Mouse (Mus musculus) embryonic facial prominence, embryonic 11.5 days (tissue): ENCODE measurements around the gene Acp2. TPM values are rescaled to one million over a fixed set of nuclear protein-coding genes. Genes with fewer than 3 reads are reported as not detected.

Experiments
- ATAC-seq: fragments of 200-750 bp; cut with Nextera tagmentation; replicated peaks from 2 replicates; pipeline ENCODE4 v1.8.0; 2017; ENCODE audit warnings: low read depth; ENCODE audit not compliant: insufficient number of reproducible peaks, low FRiP score, low TSS enrichment
- DNase-seq: peaks from one replicate; pipeline ENCODE4 v3.0.0-alpha.2; 2015; ENCODE audit warnings: low spot score
- H3K27ac ChIP-seq: fragments of 300-500 bp; sonication (generic); replicated peaks from 2 replicates; pipeline ENCODE4 v1.5.1; 2014; ENCODE audit warnings: mild to moderate bottlenecking, low read depth, low read length, control low read depth
- H3K27me3 ChIP-seq: fragments of 300-500 bp; sonication (generic); 2 replicates; pipeline ENCODE4 v1.6.1; 2014; ENCODE audit warnings: mild to moderate bottlenecking, low read length, moderate library complexity, mixed read lengths; ENCODE audit not compliant: control insufficient read depth, insufficient read depth
- H3K36me3 ChIP-seq: fragments of 300-500 bp; sonication (generic); replicated peaks from 2 replicates; pipeline ENCODE4 v1.6.1; 2014; ENCODE audit warnings: low read depth, mild to moderate bottlenecking, low read length, moderate library complexity, mixed read lengths; ENCODE audit not compliant: control insufficient read depth, insufficient read depth
- H3K4me1 ChIP-seq: fragments of 300-500 bp; sonication (generic); 2 replicates; pipeline ENCODE4 v1.6.1; 2014; ENCODE audit warnings: low read length, mixed read lengths; ENCODE audit not compliant: control insufficient read depth, insufficient read depth
- H3K4me2 ChIP-seq: fragments of 300-500 bp; sonication (generic); 2 replicates; pipeline ENCODE4 v1.6.1; 2014; ENCODE audit warnings: low read depth, mild to moderate bottlenecking, control low read depth, low read length, moderate library complexity
- H3K4me3 ChIP-seq: fragments of 300-500 bp; sonication (generic); 2 replicates; pipeline ENCODE4 v1.5.1; 2014; ENCODE audit warnings: low read depth, low read length, control low read depth
- H3K9ac ChIP-seq: fragments of 300-500 bp; sonication (generic); replicated peaks from 2 replicates; pipeline ENCODE4 v1.6.1; 2014; ENCODE audit warnings: mild to moderate bottlenecking, control low read depth, low read length
- H3K9me3 ChIP-seq: fragments of 300-500 bp; sonication (generic); replicated peaks from 2 replicates; pipeline ENCODE4 v1.6.1; 2016; ENCODE audit warnings: mild to moderate bottlenecking, low read length, inconsistent platforms, mixed read lengths; ENCODE audit not compliant: control insufficient read depth
- WGBS: fragments of 180-500 bp; shearing (Covaris S2); extraction: QIAGEN DNeasy Blood & Tissue Kit; methylation state at CpG from one replicate; pipeline ENCODE4 v1.1.7; 2014; 5-methylcytosine and 5-hydroxymethylcytosine counted together
- polyA plus RNA-seq: library from polyadenylated mRNA; unstranded; fragments of >200 nt; fragmentation: Nextera tagmentation; extraction: Ambion mirVana; gene quantifications from 2 replicates; pipeline ENCODE4 v1.2.1, GENCODE M21; 2014

Gene Acp2
- polyA plus RNA-seq, 1 experiment from 2014 or later = 31.1 TPM

DNA sequence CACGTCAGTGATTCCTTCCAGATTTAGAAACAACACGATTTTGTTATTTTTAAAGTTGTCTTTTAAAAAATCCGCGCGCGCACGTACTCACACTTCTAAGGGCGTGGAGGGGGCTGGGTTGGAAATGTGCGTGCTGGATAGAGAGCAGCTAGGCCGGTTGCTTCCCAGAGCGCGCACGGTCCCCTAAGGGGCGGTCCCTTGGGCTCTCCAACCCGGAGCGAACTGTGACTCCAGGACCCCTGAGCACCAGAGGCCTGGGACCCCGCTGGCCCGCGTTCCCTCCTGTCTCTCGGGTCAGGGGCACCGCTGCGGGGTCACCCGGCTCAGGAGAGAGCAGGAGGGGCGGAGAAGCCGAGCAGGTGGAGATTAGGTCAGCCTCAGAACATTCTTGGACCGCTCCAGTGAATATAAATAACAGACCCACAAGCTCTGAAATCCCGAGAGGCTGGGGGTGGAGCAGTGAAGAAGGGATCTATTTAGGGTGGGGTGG lies 53.0 kb downstream of the Acp2 start, which contains the start of gene Pacsin3:
TSS of gene Pacsin3 (plus strand) at position 294 of the 490 bp plus-strand sequence.
- peaks cover 6% of the 10 kb centered on the region for H3K4me1 ChIP-seq
- ATAC-seq = peak; percentile 39; the same call in 1 of the 2 replicates
- peak; percentile 46 for DNase-seq
- under 1% methylated on average over 27 of the region's 27 CpGs for WGBS
- peak within 1 kb of the TSS; percentile 71 for H3K9ac ChIP-seq
- peak within 1 kb of the TSS; percentile 65 for H3K4me3 ChIP-seq
- H3K4me2 ChIP-seq = peak within 1 kb of the TSS; percentile 90
- H3K27me3 ChIP-seq = no peaks in the 10 kb centered on the region; the same call in 1 of the 2 replicates
- no peaks in the 10 kb centered on the region for H3K36me3 ChIP-seq
- peak within 1 kb of the TSS; percentile 21; the same call in 1 of the 2 replicates for H3K27ac ChIP-seq
- H3K9me3 ChIP-seq = no peaks in the 10 kb centered on the region

DNA sequence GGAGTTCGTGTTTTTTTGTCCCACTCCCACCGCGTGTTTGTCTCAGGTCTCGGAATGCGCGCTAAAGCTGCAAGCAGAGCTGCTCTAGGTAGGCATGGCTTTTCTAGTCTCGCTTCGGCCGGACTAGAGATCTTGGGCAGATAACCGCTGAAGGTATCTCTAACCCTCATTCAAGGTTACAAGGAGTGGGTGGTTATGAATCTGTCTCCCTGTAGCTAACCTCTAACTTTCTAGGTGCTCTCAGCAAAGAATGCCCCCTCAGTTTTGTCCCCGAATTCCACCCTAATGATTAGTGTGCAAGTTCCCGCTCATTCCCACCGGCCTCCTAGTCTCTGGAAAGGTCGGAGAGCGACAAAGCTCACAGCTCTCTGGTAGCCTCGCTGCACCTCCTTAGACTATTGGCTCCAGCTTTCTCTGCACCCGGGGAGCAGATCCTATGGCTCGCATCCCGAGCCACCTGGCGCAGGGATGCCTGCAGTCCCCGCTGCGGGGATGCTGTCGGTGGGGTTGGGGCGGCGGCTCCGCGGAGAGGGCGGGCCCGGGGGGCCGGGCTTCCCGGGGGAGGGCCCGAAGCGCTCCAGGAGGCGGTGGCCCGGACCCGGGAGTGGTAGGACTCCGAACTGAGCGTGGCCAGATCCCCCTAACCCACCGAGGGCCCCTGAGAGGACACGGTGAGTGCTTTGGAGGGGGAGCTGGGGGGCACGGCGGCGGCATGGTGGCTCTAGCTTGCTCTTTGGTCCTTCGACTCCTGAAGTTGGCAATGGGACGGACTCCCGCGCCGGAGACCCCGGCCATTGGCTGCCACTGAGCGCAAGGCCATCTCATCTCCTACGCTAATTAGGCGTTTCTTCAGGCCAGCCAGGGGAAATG lies 53.8 kb downstream of the Acp2 start:
- peak overlapping the region; percentile 90 for H3K4me2 ChIP-seq
- H3K4me3 ChIP-seq = peak overlapping the region; percentile 65
- H3K27me3 ChIP-seq = no peaks in the 10 kb centered on the region; the same call in 1 of the 2 replicates
- DNase-seq (peak; percentile 64), ATAC-seq (peak; percentile 31)
- H3K4me1 ChIP-seq = peaks cover 6% of the 10 kb centered on the region
- H3K27ac ChIP-seq = peak overlapping the region; percentile 21; the same call in 1 of the 2 replicates
- under 1% methylated on average over 52 of the region's 52 CpGs for WGBS
- H3K36me3 ChIP-seq = no peaks in the 10 kb centered on the region
- H3K9me3 ChIP-seq = no peaks in the 10 kb centered on the region
- H3K9ac ChIP-seq = peak overlapping the region; percentile 71

DNA sequence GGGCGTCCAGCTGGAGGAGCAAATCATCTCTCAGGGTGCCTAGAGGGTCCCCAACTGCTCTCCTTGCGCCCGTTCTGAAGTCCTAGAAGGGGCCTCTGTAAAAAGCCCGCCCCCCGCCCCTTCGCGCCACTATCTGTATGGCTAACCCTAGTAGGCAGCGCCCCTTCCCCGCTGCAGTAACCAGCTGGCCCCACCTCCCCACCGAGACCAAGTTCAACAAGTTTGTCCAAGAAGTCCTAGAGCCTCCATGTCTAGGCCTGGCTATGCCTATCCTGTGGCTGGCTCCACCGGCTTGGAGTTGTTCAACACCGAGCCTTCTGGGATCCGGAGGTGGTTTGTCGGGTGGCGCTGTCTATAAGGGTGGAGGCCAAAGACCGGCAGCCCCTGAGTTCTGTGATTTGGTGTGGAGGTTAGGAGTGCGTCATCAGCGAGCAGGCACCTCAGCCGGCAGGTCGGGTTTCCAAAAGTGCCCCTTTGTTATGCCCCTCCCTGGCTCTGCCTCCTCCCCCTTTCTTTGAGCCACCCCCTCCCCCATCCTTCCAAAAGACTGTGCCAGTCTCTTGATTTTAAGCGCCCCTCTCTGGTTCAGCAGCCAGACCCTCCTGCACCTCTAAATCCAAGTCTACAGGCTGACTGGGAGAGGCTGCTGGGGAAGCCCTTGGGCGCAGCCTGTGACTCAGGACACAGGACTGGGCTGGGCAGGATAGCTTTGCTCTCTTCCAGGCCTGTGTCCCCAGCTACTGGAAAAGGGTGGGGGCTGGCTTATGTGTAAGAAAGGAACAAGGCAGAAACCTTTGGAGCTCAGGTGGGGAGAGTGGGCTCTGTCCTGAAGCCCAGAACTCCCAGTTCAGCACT lies 54.7 kb downstream of the Acp2 start:
- DNase-seq = peak; percentile 76
- H3K9ac ChIP-seq = peak overlapping the region; percentile 71
- H3K36me3 ChIP-seq = no peaks in the 10 kb centered on the region
- H3K9me3 ChIP-seq = no peaks in the 10 kb centered on the region
- 1% methylated on average over 22 of the region's 22 CpGs for WGBS
- H3K27ac ChIP-seq = peak overlapping the region; percentile 21; the same call in 1 of the 2 replicates
- no peaks in the 10 kb centered on the region; the same call in 1 of the 2 replicates for H3K27me3 ChIP-seq
- peak; percentile 79 for ATAC-seq
- H3K4me3 ChIP-seq = peak overlapping the region; percentile 65
- H3K4me2 ChIP-seq = peak overlapping the region; percentile 90
- peaks cover 6% of the 10 kb centered on the region for H3K4me1 ChIP-seq

DNA sequence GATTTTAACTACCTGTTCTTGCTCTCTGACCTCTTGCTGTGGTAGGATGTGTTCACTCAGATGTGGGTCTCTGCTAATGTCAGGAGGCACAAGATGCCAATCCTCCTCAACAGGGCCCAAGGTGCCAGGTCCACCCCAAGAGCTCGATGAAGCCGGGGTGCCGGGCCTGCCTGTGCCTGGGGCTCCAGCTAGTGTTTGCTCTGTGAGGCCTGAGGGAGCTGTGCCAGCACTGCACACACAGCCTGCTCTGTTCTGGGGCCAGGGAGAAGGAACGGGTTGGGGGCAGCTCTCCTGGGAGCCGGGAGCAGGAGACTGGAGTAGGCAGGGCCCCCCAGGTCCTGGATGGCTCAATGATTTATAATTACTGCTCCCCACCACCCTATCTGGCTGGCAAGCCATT lies 55.4 kb downstream of the Acp2 start:
- H3K9ac ChIP-seq = peak overlapping the region; percentile 71
- H3K9me3 ChIP-seq = no peaks in the 10 kb centered on the region
- H3K4me2 ChIP-seq = peak overlapping the region; percentile 90
- DNase-seq (no peak), ATAC-seq (0 out of 2 replicates have a peak, but pooled peaks have one; percentile 3)
- peaks cover 6% of the 10 kb centered on the region for H3K4me1 ChIP-seq
- H3K27ac ChIP-seq = no peak overlapping the region
- H3K36me3 ChIP-seq = no peaks in the 10 kb centered on the region
- H3K27me3 ChIP-seq = no peaks in the 10 kb centered on the region; the same call in 1 of the 2 replicates
- H3K4me3 ChIP-seq = peak overlapping the region; percentile 65; the same call in 1 of the 2 replicates
- 69% methylated on average over 5 of the region's 5 CpGs for WGBS

DNA sequence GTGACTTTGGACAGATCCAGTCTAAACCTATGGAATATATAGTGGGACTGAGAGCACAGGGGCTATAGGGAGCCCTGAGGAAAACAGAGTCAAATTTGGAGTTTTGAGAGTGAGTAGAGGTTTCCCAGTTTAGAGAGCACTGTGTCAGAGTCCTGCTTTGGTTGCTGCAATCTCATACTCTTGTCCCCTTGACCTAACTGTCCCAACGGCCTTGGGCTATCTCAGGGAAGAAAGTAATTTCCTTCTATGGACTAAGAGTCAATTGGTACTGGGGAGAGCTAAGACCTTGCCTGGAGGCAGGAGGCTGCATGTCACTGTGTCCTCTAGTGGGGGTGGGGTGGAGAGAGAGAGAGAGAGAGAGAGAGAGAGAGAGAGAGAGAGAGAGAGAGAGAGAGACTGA lies 56.1 kb downstream of the Acp2 start:
- ATAC-seq (no peak), DNase-seq (no peak)
- Histone ChIP-seq H3K27me3 (no peaks in the 10 kb centered on the region; the same call in 1 of the 2 replicates), H3K4me3 (no peak overlapping the region), H3K9ac (no peak overlapping the region), H3K4me1 (peaks cover 6% of the 10 kb centered on the region), H3K4me2 (no peak overlapping the region), H3K36me3 (no peaks in the 10 kb centered on the region), H3K9me3 (no peaks in the 10 kb centered on the region), H3K27ac (no peak overlapping the region)
- 36% methylated on average over 1 of the region's 1 CpGs for WGBS

DNA sequence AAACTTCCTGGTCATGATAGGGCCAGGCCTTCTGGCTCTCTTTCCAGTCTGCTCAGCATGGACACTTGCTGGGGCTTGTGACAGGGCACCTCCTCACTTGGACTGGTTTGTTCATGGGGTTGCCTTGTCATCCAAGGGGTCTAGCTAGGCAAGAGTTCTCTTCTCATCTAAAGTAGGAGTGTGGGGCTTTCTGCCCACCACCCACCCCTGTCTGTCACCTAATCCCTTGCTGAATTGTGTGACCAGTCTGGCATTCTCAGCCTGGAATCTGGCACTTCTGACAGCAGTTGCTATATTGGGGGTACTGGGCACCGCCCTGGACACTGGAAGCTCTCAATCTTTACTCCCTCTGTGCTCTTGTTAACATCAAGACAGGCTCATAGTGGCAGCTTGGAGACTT lies 56.8 kb downstream of the Acp2 start:
- no peak for ATAC-seq
- 100% methylated on average over 1 of the region's 1 CpGs for WGBS
- peaks cover 6% of the 10 kb centered on the region for H3K4me1 ChIP-seq

More for the DNA sequence above, 56.8 kb downstream of the Acp2 start:
- Histone ChIP-seq H3K27me3 (no peaks in the 10 kb centered on the region; the same call in 1 of the 2 replicates), H3K36me3 (no peaks in the 10 kb centered on the region), H3K4me3 (no peak overlapping the region), H3K4me2 (no peak overlapping the region), H3K9ac (no peak overlapping the region), H3K9me3 (no peaks in the 10 kb centered on the region), H3K27ac (no peak overlapping the region)
- no peak for DNase-seq
